Mouse (Mus musculus): ENCODE results near the gene Ptpa. TPM values are rescaled to one million over a fixed set of nuclear protein-coding genes. Genes with fewer than 3 reads are reported as not detected.

Gene Ptpa
- polyA plus RNA-seq, 1 experiment from 2014 or later, result 156 TPM

- no peaks in the 10 kb centered on the region for H3K4me1 ChIP-seq (ENCODE audit: control insufficient read depth, insufficient read depth, low read length)
- no peak for ATAC-seq
- no peak overlapping the region for H3K27ac ChIP-seq (ENCODE audit: low read length)
- H3K36me3 ChIP-seq (ENCODE audit: control insufficient read depth, insufficient read depth, low read length), result no peaks in the 10 kb centered on the region
- no peak overlapping the region for H3K4me3 ChIP-seq (ENCODE audit: low read depth, low read length)
- no peak overlapping the region for H3K9ac ChIP-seq (ENCODE audit: low read depth, low read length)
- no peak overlapping the region for H3K4me2 ChIP-seq (ENCODE audit: low read length)
- H3K27me3 ChIP-seq (ENCODE audit: control insufficient read depth, insufficient read depth, low read depth, low read length), result no peaks in the 10 kb centered on the region
- H3K9me3 ChIP-seq (replicated peaks; ENCODE audit: control insufficient read depth, low read length, poor library complexity, severe bottlenecking), result no peaks in the 10 kb centered on the region
- 86% methylated on average over 6 of the region's 6 CpGs for WGBS
Observed at GRCm38 (mm10) chr2:30458349-30458748, 42.5 kb downstream of the Ptpa start.

DNA sequence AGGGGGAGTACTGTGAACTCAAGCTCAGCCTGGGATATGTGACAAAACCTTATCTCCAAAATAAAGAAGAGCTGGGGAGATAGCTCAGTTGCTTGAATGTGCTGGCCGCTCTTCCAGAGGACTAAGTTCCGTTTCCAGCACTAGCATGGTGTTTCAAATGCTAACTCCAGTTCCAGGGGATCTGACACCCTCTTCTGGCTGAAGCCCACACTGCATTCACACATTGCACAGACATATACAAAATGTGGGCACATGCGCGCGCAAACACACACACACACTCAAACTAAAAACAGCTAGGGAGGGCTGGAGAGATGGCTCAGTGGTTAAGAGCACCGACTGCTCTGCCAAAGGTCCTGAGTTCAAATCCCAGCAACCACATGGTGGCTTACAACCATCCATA lies 43.4 kb downstream of the Ptpa start:
- no peaks in the 10 kb centered on the region for H3K9me3 ChIP-seq (replicated peaks; ENCODE audit: control insufficient read depth, low read length, poor library complexity, severe bottlenecking)
- no peak overlapping the region for H3K27ac ChIP-seq (ENCODE audit: low read length)
- ATAC-seq, result no peak
- no peaks in the 10 kb centered on the region for H3K27me3 ChIP-seq (ENCODE audit: control insufficient read depth, insufficient read depth, low read depth, low read length)
- peaks cover 6% of the 10 kb centered on the region for H3K4me1 ChIP-seq (ENCODE audit: control insufficient read depth, insufficient read depth, low read length)
- H3K9ac ChIP-seq (ENCODE audit: low read depth, low read length), result no peak overlapping the region
- H3K4me3 ChIP-seq (ENCODE audit: low read depth, low read length), result no peak overlapping the region
- 94% methylated on average over 6 of the region's 6 CpGs for WGBS
- no peaks in the 10 kb centered on the region for H3K36me3 ChIP-seq (ENCODE audit: control insufficient read depth, insufficient read depth, low read length)
- no peak overlapping the region for H3K4me2 ChIP-seq (ENCODE audit: low read length)

- 43% methylated on average over 5 of the region's 5 CpGs for WGBS
- no peak overlapping the region for H3K4me3 ChIP-seq (ENCODE audit: low read depth, low read length)
Observed at GRCm38 (mm10) chr2:30463341-30463761, 47.5 kb downstream of the Ptpa start.

DNA sequence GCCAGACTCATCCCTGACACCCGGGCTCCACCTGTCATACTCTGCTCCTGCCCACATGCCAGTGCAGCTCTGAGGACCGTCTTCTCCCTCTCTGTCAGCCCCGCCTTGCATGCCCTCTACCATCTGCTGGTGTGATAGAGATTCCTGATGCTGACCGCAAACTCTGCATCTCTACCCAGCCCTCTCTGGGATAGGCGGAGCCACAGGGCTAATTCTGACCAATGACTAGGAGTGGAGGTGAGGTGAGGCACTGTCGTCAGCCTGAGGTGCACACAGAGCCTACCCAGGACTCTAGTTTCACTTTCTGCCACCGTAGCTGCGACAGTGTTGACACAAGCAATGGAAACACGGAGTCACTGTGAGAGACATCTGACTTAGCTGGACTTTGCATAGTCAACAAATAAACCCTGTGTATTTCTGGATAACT lies 48.1 kb downstream of the Ptpa start:
- H3K36me3 ChIP-seq (ENCODE audit: control insufficient read depth, insufficient read depth, low read length), result no peaks in the 10 kb centered on the region
- H3K27me3 ChIP-seq (ENCODE audit: control insufficient read depth, insufficient read depth, low read depth, low read length), result no peaks in the 10 kb centered on the region
- peak overlapping the region; percentile 52; the same call in 1 of the 2 replicates for H3K9ac ChIP-seq (ENCODE audit: low read depth, low read length)
- no peaks in the 10 kb centered on the region for H3K9me3 ChIP-seq (replicated peaks; ENCODE audit: control insufficient read depth, low read length, poor library complexity, severe bottlenecking)
- H3K4me3 ChIP-seq (ENCODE audit: low read depth, low read length), result peak overlapping the region; percentile 18; the same call in 1 of the 2 replicates
- H3K27ac ChIP-seq (ENCODE audit: low read length), result no peak overlapping the region
- ATAC-seq, result peak; percentile 82
- H3K4me1 ChIP-seq (ENCODE audit: control insufficient read depth, insufficient read depth, low read length), result peaks cover 13% of the 10 kb centered on the region
- 4% methylated on average over 9 of the region's 9 CpGs for WGBS
- H3K4me2 ChIP-seq (ENCODE audit: low read length), result peak overlapping the region; percentile 44

More at GRCm38 (mm10) chr2:30463341-30463761, 47.5 kb downstream of the Ptpa start:
- ATAC-seq, result peak; percentile 27; the same call in 1 of the 2 replicates
- H3K36me3 ChIP-seq (ENCODE audit: control insufficient read depth, insufficient read depth, low read length), result no peaks in the 10 kb centered on the region
- no peaks in the 10 kb centered on the region for H3K9me3 ChIP-seq (replicated peaks; ENCODE audit: control insufficient read depth, low read length, poor library complexity, severe bottlenecking)
- peaks cover 9% of the 10 kb centered on the region for H3K4me1 ChIP-seq (ENCODE audit: control insufficient read depth, insufficient read depth, low read length)
- H3K9ac ChIP-seq (ENCODE audit: low read depth, low read length), result peak overlapping the region; percentile 52; the same call in 1 of the 2 replicates
- no peak overlapping the region for H3K27ac ChIP-seq (ENCODE audit: low read length)
- no peaks in the 10 kb centered on the region for H3K27me3 ChIP-seq (ENCODE audit: control insufficient read depth, insufficient read depth, low read depth, low read length)
- H3K4me2 ChIP-seq (ENCODE audit: low read length), result peak overlapping the region; percentile 44

- H3K4me1 ChIP-seq (ENCODE audit: control insufficient read depth, insufficient read depth, low read length), result peaks cover 17% of the 10 kb centered on the region
- no peaks in the 10 kb centered on the region for H3K36me3 ChIP-seq (ENCODE audit: control insufficient read depth, insufficient read depth, low read length)
- peak overlapping the region; percentile 44 for H3K4me2 ChIP-seq (ENCODE audit: low read length)
- H3K9ac ChIP-seq (ENCODE audit: low read depth, low read length), result no peak overlapping the region
- H3K27me3 ChIP-seq (ENCODE audit: control insufficient read depth, insufficient read depth, low read depth, low read length), result no peaks in the 10 kb centered on the region
- H3K27ac ChIP-seq (ENCODE audit: low read length), result no peak overlapping the region
- 75% methylated on average over 5 of the region's 5 CpGs for WGBS
- ATAC-seq, result no peak
- H3K4me3 ChIP-seq (ENCODE audit: low read depth, low read length), result 0 out of 2 replicates have a peak overlapping the region, but pooled peaks have one; percentile 18
- H3K9me3 ChIP-seq (replicated peaks; ENCODE audit: control insufficient read depth, low read length, poor library complexity, severe bottlenecking), result no peaks in the 10 kb centered on the region
Observed at GRCm38 (mm10) chr2:30464411-30464810, 48.6 kb downstream of the Ptpa start.

DNA sequence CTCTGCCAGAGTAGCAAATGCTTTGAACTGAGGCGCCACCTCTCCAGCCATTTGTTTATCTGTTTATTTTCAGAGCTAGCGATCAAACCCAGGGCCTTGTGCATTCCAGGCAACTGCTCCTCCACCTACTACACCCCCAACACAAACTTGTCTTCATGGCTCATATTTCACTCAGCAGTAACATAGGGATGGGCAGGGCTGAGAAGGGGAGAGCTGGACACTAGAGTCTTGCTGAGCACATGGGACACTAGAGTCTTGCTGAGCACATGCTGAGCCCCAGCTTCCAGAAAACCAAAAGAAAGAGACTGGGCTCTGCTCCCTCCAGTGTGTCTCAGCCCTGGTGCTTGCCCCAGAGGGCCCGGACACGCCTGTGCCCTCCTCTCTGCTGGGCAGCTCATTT lies 50.9 kb downstream of the Ptpa start:
- Histone ChIP-seq H3K36me3 (ENCODE audit: control insufficient read depth, insufficient read depth, low read length) (no peaks in the 10 kb centered on the region), H3K4me2 (ENCODE audit: low read length) (no peak overlapping the region), H3K4me3 (ENCODE audit: low read depth, low read length) (no peak overlapping the region), H3K27ac (ENCODE audit: low read length) (no peak overlapping the region), H3K4me1 (ENCODE audit: control insufficient read depth, insufficient read depth, low read length) (peaks cover 30% of the 10 kb centered on the region), H3K9ac (ENCODE audit: low read depth, low read length) (no peak overlapping the region), H3K27me3 (ENCODE audit: control insufficient read depth, insufficient read depth, low read depth, low read length) (no peaks in the 10 kb centered on the region), H3K9me3 (replicated peaks; ENCODE audit: control insufficient read depth, low read length, poor library complexity, severe bottlenecking) (no peaks in the 10 kb centered on the region)
- ATAC-seq, result no peak
- WGBS, result 80% methylated on average over 4 of the region's 4 CpGs

DNA sequence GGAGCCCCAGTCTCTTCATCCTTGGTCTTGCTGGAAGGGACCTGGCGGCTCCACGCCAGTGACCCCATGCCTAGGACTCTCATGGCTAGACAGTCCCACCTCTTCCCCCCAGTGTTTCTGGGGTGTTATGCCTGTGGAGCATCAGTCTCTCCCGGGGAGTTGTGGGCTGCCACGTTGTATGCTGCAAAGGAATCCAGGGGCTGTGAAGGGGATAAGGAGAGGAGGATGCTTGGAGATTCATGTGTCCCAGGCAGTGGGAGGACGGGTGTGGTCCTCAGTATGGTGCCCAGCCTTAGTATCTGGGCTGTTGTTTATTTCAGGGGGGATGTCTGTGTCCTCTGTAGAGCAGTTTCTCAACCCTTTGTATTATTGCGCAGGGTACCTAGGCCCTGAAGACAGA lies 53.2 kb downstream of the Ptpa start:
- Histone ChIP-seq H3K4me2 (ENCODE audit: low read length) (peak overlapping the region; percentile 100), H3K27ac (ENCODE audit: low read length) (peak overlapping the region; percentile 85), H3K36me3 (ENCODE audit: control insufficient read depth, insufficient read depth, low read length) (no peaks in the 10 kb centered on the region), H3K9ac (ENCODE audit: low read depth, low read length) (peak overlapping the region; percentile 84), H3K9me3 (replicated peaks; ENCODE audit: control insufficient read depth, low read length, poor library complexity, severe bottlenecking) (no peaks in the 10 kb centered on the region), H3K4me3 (ENCODE audit: low read depth, low read length) (peak overlapping the region; percentile 82), H3K4me1 (ENCODE audit: control insufficient read depth, insufficient read depth, low read length) (peaks cover 26% of the 10 kb centered on the region), H3K27me3 (ENCODE audit: control insufficient read depth, insufficient read depth, low read depth, low read length) (no peaks in the 10 kb centered on the region)
- ATAC-seq, result no peak
- WGBS, result 49% methylated on average over 6 of the region's 6 CpGs

DNA sequence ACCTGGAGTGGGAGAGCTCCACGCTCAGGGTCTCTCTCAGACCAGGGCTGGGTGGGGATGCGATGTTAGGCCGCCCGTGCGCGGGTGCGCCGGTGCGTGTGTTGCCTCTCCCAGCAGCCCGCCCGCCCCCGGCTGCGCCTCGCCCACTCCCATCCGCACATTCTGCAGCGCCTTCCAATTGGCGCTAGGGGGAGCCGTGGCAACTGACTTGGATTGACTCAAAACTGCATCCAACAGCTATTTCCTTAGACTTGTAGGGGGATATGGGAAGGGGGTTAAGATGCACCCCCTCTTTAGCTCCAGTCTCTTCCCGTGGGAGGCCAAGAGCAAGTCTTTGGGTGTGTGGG lies 53.9 kb downstream of the Ptpa start:
- ATAC-seq, result peak; percentile 27; the same call in 1 of the 2 replicates
- Histone ChIP-seq H3K9ac (ENCODE audit: low read depth, low read length) (peak overlapping the region; percentile 84), H3K4me2 (ENCODE audit: low read length) (peak overlapping the region; percentile 100), H3K4me1 (ENCODE audit: control insufficient read depth, insufficient read depth, low read length) (peaks cover 30% of the 10 kb centered on the region), H3K36me3 (ENCODE audit: control insufficient read depth, insufficient read depth, low read length) (no peaks in the 10 kb centered on the region), H3K9me3 (replicated peaks; ENCODE audit: control insufficient read depth, low read length, poor library complexity, severe bottlenecking) (no peaks in the 10 kb centered on the region), H3K27ac (ENCODE audit: low read length) (peak overlapping the region; percentile 85), H3K27me3 (ENCODE audit: control insufficient read depth, insufficient read depth, low read depth, low read length) (no peaks in the 10 kb centered on the region), H3K4me3 (ENCODE audit: low read depth, low read length) (peak overlapping the region; percentile 82)
- WGBS, result under 1% methylated on average over 19 of the region's 19 CpGs

GRCm38 (mm10) chr2:30470143-30470946 lies 54.5 kb downstream of the Ptpa start:
- ATAC-seq, result peak; percentile 9; the same call in 1 of the 2 replicates
- Histone ChIP-seq H3K27me3 (ENCODE audit: control insufficient read depth, insufficient read depth, low read depth, low read length) (no peaks in the 10 kb centered on the region), H3K4me2 (ENCODE audit: low read length) (peak overlapping the region; percentile 100)

More at GRCm38 (mm10) chr2:30470143-30470946, 54.5 kb downstream of the Ptpa start:
- H3K4me3 ChIP-seq (ENCODE audit: low read depth, low read length), result peak overlapping the region; percentile 82
- peaks cover 30% of the 10 kb centered on the region for H3K4me1 ChIP-seq (ENCODE audit: control insufficient read depth, insufficient read depth, low read length)
- WGBS, result under 1% methylated on average over 46 of the region's 46 CpGs
- peak overlapping the region; percentile 85 for H3K27ac ChIP-seq (ENCODE audit: low read length)
- peak overlapping the region; percentile 84 for H3K9ac ChIP-seq (ENCODE audit: low read depth, low read length)
- H3K9me3 ChIP-seq (replicated peaks; ENCODE audit: control insufficient read depth, low read length, poor library complexity, severe bottlenecking), result no peaks in the 10 kb centered on the region
- H3K36me3 ChIP-seq (ENCODE audit: control insufficient read depth, insufficient read depth, low read length), result no peaks in the 10 kb centered on the region

Data from midbrain, embryonic 16.5 days (tissue).